Mouse (Mus musculus) G1E (cell line): ENCODE results near the gene Fan1. TPM values are rescaled to one million over a fixed set of nuclear protein-coding genes. Genes with fewer than 3 reads are reported as not detected.

Source experiments
- ATAC-seq: 2 replicates; pipeline ENCODE4 v1.8.0; 2016; ENCODE audit warnings: mild to moderate bottlenecking; ENCODE audit not compliant: insufficient number of reproducible peaks, poor library complexity, low FRiP score, severe bottlenecking; ENCODE audit errors: extremely low read depth
- DNase-seq: peaks from one replicate; pipeline ENCODE4 v3.0.0; 2012; ENCODE audit warnings: low spot score
- H3K27me3 ChIP-seq: 2 replicates; pipeline ENCODE4 v1.6.1; 2012; ENCODE audit warnings: mild to moderate bottlenecking, low read length, inconsistent platforms; ENCODE audit not compliant: insufficient read depth
- H3K36me3 ChIP-seq: replicated peaks from 2 replicates; pipeline ENCODE3; 2012; ENCODE audit warnings: mild to moderate bottlenecking, inconsistent platforms
- H3K4me1 ChIP-seq: 2 replicates; pipeline ENCODE4 v1.6.1; 2012; ENCODE audit warnings: low read depth, low read length, inconsistent platforms, mixed read lengths; ENCODE audit not compliant: insufficient read depth
- H3K4me3 ChIP-seq: 2 replicates; pipeline ENCODE4 v1.5.1; 2012; ENCODE audit warnings: low read depth, mild to moderate bottlenecking, inconsistent platforms, low read length, moderate library complexity, mixed read lengths
- H3K9me3 ChIP-seq: replicated peaks from 2 replicates; pipeline ENCODE4 v1.6.1; 2012; ENCODE audit warnings: inconsistent platforms
- CTCF ChIP-seq: IDR thresholded peaks from 2 replicates; pipeline ENCODE4 v1.5.1; 2012; ENCODE audit warnings: low read depth, low read length, inconsistent platforms, mixed read lengths
- GATA1 ChIP-seq: IDR thresholded peaks from 2 replicates; pipeline ENCODE4 v1.6.1; 2012; ENCODE audit warnings: borderline replicate concordance, low read length, inconsistent platforms, mixed read lengths
- GATA2 ChIP-seq: IDR thresholded peaks from 2 replicates; pipeline ENCODE4 v1.6.1; 2012; ENCODE audit warnings: low read depth, low read length, inconsistent platforms, borderline replicate concordance
- POLR2AphosphoS5 ChIP-seq: IDR thresholded peaks from 2 replicates; pipeline ENCODE4 v1.6.1; 2012; ENCODE audit warnings: low read depth, low read length, inconsistent platforms; ENCODE audit not compliant: insufficient replicate concordance
- TAL1 ChIP-seq: conservative IDR thresholded peaks from 2 replicates; pipeline ENCODE4 v1.6.1; 2012; ENCODE audit warnings: low read depth, low read length, inconsistent platforms, mixed read lengths
- polyA plus RNA-seq: library from polyadenylated mRNA; stranded (reverse); fragments of >175 nt; gene quantifications from 2 replicates; pipeline ENCODE4 v1.2.3, GENCODE M21; 2012
- total RNA-seq, 2 experiments: library from RNA; stranded (forward) in 1 of 2; stranded (reverse) in 1 of 2; fragments of 200-1000 nt in 1 of 2; fragments of >200 nt in 1 of 2; fragmentation: Nextera tagmentation in 1 of 2; gene quantifications; 2 replicates each; pipeline ENCODE4 v1.2.3; 2014 to 2017

Fan1 gene
- total and polyA plus RNA-seq, 3 experiments = 1.8 to 9.0 (median 6.2) TPM

GRCm38 (mm10) chr7:64359943-64360585 lies 13.8 kb downstream of the Fan1 start:
- peak; percentile 12 for DNase-seq
- Histone ChIP-seq H3K27me3 (no peaks in the 10 kb centered on the region), H3K4me1 (peaks cover 12% of the 10 kb centered on the region), H3K9me3 (no peaks in the 10 kb centered on the region), H3K4me3 (peak overlapping the region; percentile 42; the same call in 1 of the 2 replicates), H3K36me3 (peaks cover 86% of the 10 kb centered on the region)
- no peak for TF ChIP-seq GATA1
- TF ChIP-seq POLR2AphosphoS5 = no peak
- no peak for TF ChIP-seq GATA2
- TF ChIP-seq TAL1 = no peak
- no peak for TF ChIP-seq CTCF
- peak; percentile 68; the same call in 1 of the 2 replicates for ATAC-seq

GRCm38 (mm10) chr7:64358666-64359065 lies 15.2 kb downstream of the Fan1 start:
- Histone ChIP-seq H3K9me3 (no peaks in the 10 kb centered on the region), H3K27me3 (no peaks in the 10 kb centered on the region), H3K4me3 (no peak overlapping the region), H3K4me1 (peaks cover 12% of the 10 kb centered on the region), H3K36me3 (peaks cover 85% of the 10 kb centered on the region)
- TF ChIP-seq CTCF = no peak
- no peak for TF ChIP-seq TAL1
- TF ChIP-seq GATA2 = no peak
- TF ChIP-seq GATA1 = no peak
- no peak for TF ChIP-seq POLR2AphosphoS5
- DNase-seq (no peak), ATAC-seq (no peak)

GRCm38 (mm10) chr7:64357405-64357804 lies 16.5 kb downstream of the Fan1 start:
- peaks cover 12% of the 10 kb centered on the region for H3K4me1 ChIP-seq
- DNase-seq (no peak), ATAC-seq (no peak)
- H3K36me3 ChIP-seq = peaks cover 85% of the 10 kb centered on the region
- H3K9me3 ChIP-seq = no peaks in the 10 kb centered on the region
- H3K4me3 ChIP-seq = no peak overlapping the region
- H3K27me3 ChIP-seq = no peaks in the 10 kb centered on the region
- TF ChIP-seq POLR2AphosphoS5 = no peak
- TF ChIP-seq TAL1 = no peak
- TF ChIP-seq CTCF = no peak
- no peak for TF ChIP-seq GATA1
- TF ChIP-seq GATA2 = no peak

- H3K27me3 ChIP-seq = no peaks in the 10 kb centered on the region
- no peaks in the 10 kb centered on the region for H3K9me3 ChIP-seq
- no peak overlapping the region for H3K4me3 ChIP-seq
- DNase-seq (no peak), ATAC-seq (no peak)
- peaks cover 85% of the 10 kb centered on the region for H3K36me3 ChIP-seq
- peaks cover 12% of the 10 kb centered on the region for H3K4me1 ChIP-seq
- TF ChIP-seq CTCF (no peak), POLR2AphosphoS5 (no peak), GATA2 (no peak)
Measured at GRCm38 (mm10) chr7:64356661-64357060, 17.2 kb downstream of the Fan1 start.

- no peak for TF ChIP-seq GATA1
- no peak for TF ChIP-seq TAL1
- TF ChIP-seq GATA2 = no peak
- no peak for TF ChIP-seq POLR2AphosphoS5
- TF ChIP-seq CTCF = no peak
- H3K9me3 ChIP-seq = no peaks in the 10 kb centered on the region
- no peak for ATAC-seq
- H3K4me3 ChIP-seq = no peak overlapping the region
- DNase-seq = no peak
- peaks cover 84% of the 10 kb centered on the region for H3K36me3 ChIP-seq
- H3K4me1 ChIP-seq = no peaks in the 10 kb centered on the region
- H3K27me3 ChIP-seq = no peaks in the 10 kb centered on the region
Measured at GRCm38 (mm10) chr7:64354206-64354605, 19.7 kb downstream of the Fan1 start.

GRCm38 (mm10) chr7:64351087-64351486 lies 22.8 kb downstream of the Fan1 start:
- TF ChIP-seq CTCF = no peak
- no peak for TF ChIP-seq TAL1
- no peak for TF ChIP-seq GATA1
- TF ChIP-seq GATA2 = no peak
- TF ChIP-seq POLR2AphosphoS5 = no peak
- no peaks in the 10 kb centered on the region for H3K27me3 ChIP-seq
- H3K36me3 ChIP-seq = peaks cover 85% of the 10 kb centered on the region
- DNase-seq = no peak
- H3K9me3 ChIP-seq = no peaks in the 10 kb centered on the region
- no peak for ATAC-seq
- H3K4me1 ChIP-seq = no peaks in the 10 kb centered on the region
- H3K4me3 ChIP-seq = no peak overlapping the region
